Mouse (Mus musculus): ENCODE data around the gene Dcps. TPM values are rescaled to one million over a fixed set of nuclear protein-coding genes. Genes with fewer than 3 reads are reported as not detected.

Gene Dcps
- 20.8 and 21.0 TPM in 2 replicates for polyA plus RNA-seq (2021; fragmentation: Nextera tagmentation)
- long read RNA-seq, experiment 1, transcript Dcps-201 (6 exons, 1,274 nt): major isoform, 36 of 39 reads
- long read RNA-seq, experiment 1, partial matches to known transcripts: 2 of 39 reads
- long read RNA-seq, experiment 1, other reads (novel, unspliced or antisense): 1 of 39 reads
- long read RNA-seq, experiment 2, transcript Dcps-201 (6 exons, 1,274 nt): major isoform, 48 of 53 reads
- long read RNA-seq, experiment 2, partial matches to known transcripts: 0 of 53 reads
- long read RNA-seq, experiment 2, other reads (novel, unspliced or antisense): 5 of 53 reads

GRCm38 (mm10) chr9:35175251-35176123 is at the start of gene Dcps:
Gene Dcps, minus strand, starts transcription at chr9:35176061.

GRCm38 (mm10) chr9:35210542-35211474 is 34.9 kb upstream of the Dcps start, which contains the start of gene Foxred1:
Gene Foxred1, minus strand, starts transcription at chr9:35211055.

DNA sequence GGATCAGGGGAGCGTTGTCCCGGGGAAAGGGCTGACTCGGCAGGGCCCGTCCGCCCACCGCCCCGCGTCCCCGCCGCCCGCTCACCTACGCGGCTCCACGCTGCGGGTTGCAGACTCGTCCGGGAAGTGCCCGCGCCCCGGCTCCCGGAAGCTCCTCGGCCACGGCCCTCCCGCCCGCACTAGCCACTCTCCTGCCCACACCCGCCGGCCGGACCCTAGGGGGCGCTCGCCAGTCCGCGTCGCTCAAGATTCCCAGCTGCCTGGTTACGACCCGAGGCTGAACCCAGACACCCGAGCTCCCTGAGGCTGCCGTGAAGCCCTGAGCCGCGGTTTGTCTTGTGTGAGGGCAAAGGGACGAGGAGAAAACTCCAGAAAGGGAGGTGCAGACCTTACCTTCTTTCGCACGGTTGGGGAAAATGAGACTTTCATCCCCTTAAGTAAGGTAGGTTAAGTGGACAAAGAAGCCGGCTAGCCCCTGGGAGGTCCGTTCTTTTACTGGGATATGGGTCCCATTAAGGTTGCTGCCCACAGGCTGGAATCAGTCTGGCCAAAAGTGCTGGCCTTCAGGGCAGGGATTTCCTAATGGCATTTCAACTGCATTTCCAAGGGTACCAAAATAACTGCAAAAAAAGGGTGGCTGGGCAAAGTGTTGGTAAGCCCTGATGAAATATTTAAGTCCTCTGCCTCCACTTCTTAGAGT is 24.1 kb upstream of the Dcps start, which contains the start of the genes Srpr and Tirap:
Gene Srpr, plus strand, starts transcription at position 404 of the 700 bp plus-strand sequence.
Gene Tirap, minus strand, starts transcription at position 520 of the 700 bp plus-strand sequence.

DNA sequence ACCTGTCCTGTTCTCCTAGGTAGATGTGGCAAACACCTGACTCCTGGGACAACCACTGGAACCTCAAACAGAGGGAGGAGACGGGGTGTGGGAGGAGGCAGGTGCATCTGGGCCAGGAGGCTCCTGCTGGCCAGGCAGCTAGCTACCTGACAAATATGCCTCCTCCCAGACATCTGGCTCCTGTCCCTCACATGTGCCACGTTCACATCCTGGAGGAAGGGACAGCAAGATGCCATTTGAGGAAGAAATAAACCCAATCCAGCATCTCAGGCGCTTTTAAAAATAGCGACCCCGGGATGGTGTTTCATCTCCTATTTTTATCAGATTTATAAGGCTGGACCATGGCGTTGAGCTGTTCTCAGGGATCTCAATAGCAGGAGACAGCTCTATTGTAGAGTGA is 56.7 kb downstream of the Dcps start, which contains the start of gene St3gal4:
Gene St3gal4, minus strand, starts transcription at position 101 of the 400 bp plus-strand sequence.

Other genes with a start within 250 kb of the Dcps start
- gene St3gal4, start 56.8 kb downstream of the Dcps start, polyA plus RNA-seq (2021; fragmentation: Nextera tagmentation): 31.3 and 32.5 TPM in 2 replicates
- gene Srpr, start 24.1 kb upstream of the Dcps start, polyA plus RNA-seq (2021; fragmentation: Nextera tagmentation): 82.1 and 95.5 TPM in 2 replicates
- gene Tirap, start 24.2 kb upstream of the Dcps start, polyA plus RNA-seq (2021; fragmentation: Nextera tagmentation): 2.2 and 2.7 TPM in 2 replicates
- gene Foxred1, start 35.0 kb upstream of the Dcps start, polyA plus RNA-seq (2021; fragmentation: Nextera tagmentation): 14.7 and 16.4 TPM in 2 replicates
- 15.5 TPM in 2 replicates for gene Fam118b, start 91.7 kb upstream of the Dcps start, polyA plus RNA-seq (2021; fragmentation: Nextera tagmentation)
- gene Rpusd4, start 91.8 kb upstream of the Dcps start, polyA plus RNA-seq (2021; fragmentation: Nextera tagmentation): 9.8 and 10.4 TPM in 2 replicates
- 0.45 and 0.52 TPM in 2 replicates for gene Cdon, start 245.1 kb upstream of the Dcps start, polyA plus RNA-seq (2021; fragmentation: Nextera tagmentation)

Data from layer of hippocampus, adult 6 months (tissue).